Mouse (Mus musculus): ENCODE results near the gene Ccnjl. TPM values are rescaled to one million over a fixed set of nuclear protein-coding genes. Genes with fewer than 3 reads are reported as not detected.

Ccnjl gene
- total and polyA plus RNA-seq, 3 experiments: not detected

DNA sequence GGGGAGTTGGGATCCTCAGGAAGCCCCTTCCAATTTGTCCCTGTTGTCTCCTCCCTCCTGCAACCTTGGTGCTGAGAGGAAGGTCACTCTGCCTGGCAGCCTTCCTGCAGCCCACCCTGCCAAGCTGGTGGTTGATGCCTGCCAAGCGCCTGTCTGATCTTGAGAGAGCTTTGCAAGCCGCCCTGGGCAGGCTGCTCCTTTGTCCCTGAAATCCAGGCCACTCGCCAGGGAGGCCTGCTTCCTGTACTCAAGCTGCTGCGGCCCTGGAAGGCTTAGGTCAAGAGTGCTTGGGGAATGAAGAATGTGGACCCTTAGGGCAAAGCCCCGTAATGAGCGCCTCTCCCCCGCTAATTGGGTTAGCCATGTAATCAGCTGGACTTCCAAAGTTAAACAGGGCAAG, 19.6 kb downstream of the Ccnjl start:
- Histone ChIP-seq H3K79me2 (ENCODE audit: control insufficient read depth, insufficient read depth, low read length, poor library complexity) (no peaks in the 10 kb centered on the region), H3K9ac (ENCODE audit: control insufficient read depth, low read depth, low read length, poor library complexity, severe bottlenecking) (no peak overlapping the region), H3K27ac (ENCODE audit: control insufficient read depth, low read depth, low read length) (no peak overlapping the region), H3K36me3 (ENCODE audit: control insufficient read depth in 1 of 2, insufficient read depth in 2 of 2, low read length in 2 of 2) (no peaks in the 10 kb centered on the region), H3K4me3 (ENCODE audit: control insufficient read depth in 1 of 2, insufficient read depth in 1 of 2, low read depth in 2 of 2, low read length in 2 of 2) (no peak overlapping the region), H3K9me3 (replicated peaks; ENCODE audit: insufficient read depth, low read length) (no peaks in the 10 kb centered on the region), H3K27me3 (ENCODE audit: control insufficient read depth in 1 of 2, insufficient read depth in 2 of 2, low read length in 2 of 2) (no peaks in the 10 kb centered on the region), H3K4me1 (ENCODE audit: control insufficient read depth in 1 of 2, insufficient read depth in 2 of 2, low read length in 2 of 2) (no peaks in the 10 kb centered on the region)
- no peak for TF ChIP-seq HCFC1 (IDR thresholded peaks at IDR 0.05; ENCODE audit: low read depth, low read length)
- no peak for TF ChIP-seq MXI1 (IDR thresholded peaks at IDR 0.05; ENCODE audit: low read depth, low read length)
- DNase-seq (ENCODE audit: low read depth, low spot score): no peak

GRCm38 (mm10) chr11:43548657-43549435, 20.3 kb downstream of the Ccnjl start:
- no peaks in the 10 kb centered on the region for H3K79me2 ChIP-seq (ENCODE audit: control insufficient read depth, insufficient read depth, low read length, poor library complexity)
- no peak overlapping the region for H3K27ac ChIP-seq (ENCODE audit: control insufficient read depth, low read depth, low read length)
- H3K4me3 ChIP-seq (ENCODE audit: control insufficient read depth in 1 of 2, insufficient read depth in 1 of 2, low read depth in 2 of 2, low read length in 2 of 2): no peak overlapping the region
- TF ChIP-seq MAX (IDR thresholded peaks at IDR 0.05; ENCODE audit: low read length) (no peak), BHLHE40 (IDR thresholded peaks at IDR 0.05; ENCODE audit: borderline replicate concordance, low read depth, low read length) (no peak), POLR2A (IDR thresholded peaks at IDR 0.05; ENCODE audit: control insufficient read depth in 1 of 2, insufficient read depth in 1 of 2, low read depth in 1 of 2, low read length in 2 of 2, poor library complexity in 1 of 2) (no peak), KAT2A (conservative IDR thresholded peaks at IDR 0.05; ENCODE audit: low read depth, low read length) (no peak), SMC3 (IDR thresholded peaks at IDR 0.05; ENCODE audit: low read depth, low read length) (no peak), TBP (IDR thresholded peaks at IDR 0.05; ENCODE audit: low read depth, low read length) (no peak), POLR2AphosphoS2 (IDR thresholded peaks at IDR 0.05; ENCODE audit: low read length) (no peak), CTCF (IDR thresholded peaks at IDR 0.05 in 2 of 3, conservative IDR thresholded peaks at IDR 0.05 in 1 of 3; ENCODE audit: control insufficient read depth in 1 of 3, insufficient read depth in 1 of 3, low read depth in 2 of 3, low read length in 3 of 3, poor library complexity in 1 of 3, severe bottlenecking in 1 of 3) (no peak), MAFK (IDR thresholded peaks at IDR 0.05; ENCODE audit: borderline replicate concordance, low read depth, low read length) (no peak), E2F4 (IDR thresholded peaks at IDR 0.05; ENCODE audit: borderline replicate concordance, low read depth, low read length) (no peak), UBTF (IDR thresholded peaks at IDR 0.05; ENCODE audit: borderline replicate concordance, insufficient read depth, low read depth, low read length) (no peak), ZNF384 (IDR thresholded peaks at IDR 0.05; ENCODE audit: low read depth, low read length) (no peak), GATA1 (IDR thresholded peaks at IDR 0.05; ENCODE audit: low read depth, low read length) (no peak)
- no peaks in the 10 kb centered on the region for H3K9me3 ChIP-seq (replicated peaks; ENCODE audit: insufficient read depth, low read length)
- no peaks in the 10 kb centered on the region for H3K4me1 ChIP-seq (ENCODE audit: control insufficient read depth in 1 of 2, insufficient read depth in 2 of 2, low read length in 2 of 2)
- H3K27me3 ChIP-seq (ENCODE audit: control insufficient read depth in 1 of 2, insufficient read depth in 2 of 2, low read length in 2 of 2): no peaks in the 10 kb centered on the region
- H3K9ac ChIP-seq (ENCODE audit: control insufficient read depth, low read depth, low read length, poor library complexity, severe bottlenecking): no peak overlapping the region
- H3K36me3 ChIP-seq (ENCODE audit: control insufficient read depth in 1 of 2, insufficient read depth in 2 of 2, low read length in 2 of 2): no peaks in the 10 kb centered on the region
- no peak for DNase-seq (ENCODE audit: low read depth, low spot score)

DNA sequence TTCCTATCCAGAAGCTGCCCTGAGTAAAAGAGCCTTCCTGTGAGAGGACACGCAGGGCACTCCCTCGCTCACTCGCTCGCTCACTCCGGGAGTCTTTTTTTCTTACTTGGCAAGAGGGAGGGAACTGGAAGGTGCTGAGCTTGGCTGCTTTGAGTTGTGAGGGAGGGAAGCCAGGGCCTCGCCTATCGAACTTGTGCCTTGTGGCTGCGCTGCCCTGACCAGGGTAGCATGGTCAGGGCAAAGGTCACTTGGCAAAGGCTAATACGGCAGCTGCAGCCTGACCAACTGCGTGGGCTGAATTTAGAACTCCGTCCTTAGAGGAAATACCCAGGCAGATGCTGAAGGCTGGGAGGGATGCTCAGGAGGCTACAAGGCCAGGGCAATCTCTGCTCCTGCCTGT, 21.1 kb downstream of the Ccnjl start:
- Histone ChIP-seq H3K27me3 (ENCODE audit: control insufficient read depth in 1 of 2, insufficient read depth in 2 of 2, low read length in 2 of 2) (no peaks in the 10 kb centered on the region), H3K27ac (ENCODE audit: control insufficient read depth, low read depth, low read length) (no peak overlapping the region), H3K4me3 (ENCODE audit: control insufficient read depth in 1 of 2, insufficient read depth in 1 of 2, low read depth in 2 of 2, low read length in 2 of 2) (no peak overlapping the region), H3K9me3 (replicated peaks; ENCODE audit: insufficient read depth, low read length) (no peaks in the 10 kb centered on the region), H3K9ac (ENCODE audit: control insufficient read depth, low read depth, low read length, poor library complexity, severe bottlenecking) (no peak overlapping the region), H3K4me1 (ENCODE audit: control insufficient read depth in 1 of 2, insufficient read depth in 2 of 2, low read length in 2 of 2) (no peaks in the 10 kb centered on the region), H3K79me2 (ENCODE audit: control insufficient read depth, insufficient read depth, low read length, poor library complexity) (no peaks in the 10 kb centered on the region), H3K36me3 (ENCODE audit: control insufficient read depth in 1 of 2, insufficient read depth in 2 of 2, low read length in 2 of 2) (no peaks in the 10 kb centered on the region)
- TF ChIP-seq USF2 (IDR thresholded peaks at IDR 0.05; ENCODE audit: borderline replicate concordance in 1 of 2, insufficient read depth in 1 of 2, low read depth in 1 of 2, low read length in 2 of 2) (no peak), MYB (IDR thresholded peaks at IDR 0.05; ENCODE audit: low read depth, low read length) (no peak), POLR2AphosphoS5 (IDR thresholded peaks at IDR 0.05; ENCODE audit: borderline replicate concordance, low read depth, low read length) (no peak)
- no peak for DNase-seq (ENCODE audit: low read depth, low spot score)
